Mouse (Mus musculus): ENCODE results near the gene Emid1. TPM values are rescaled to one million over a fixed set of nuclear protein-coding genes. Genes with fewer than 3 reads are reported as not detected.
"Not testable (repeated sequence)": the region's sequence is repeated elsewhere in the genome, so short reads cannot be mapped to it uniquely, and the experiment has no call there.

Gene Emid1
- polyA plus RNA-seq, 1 experiment from 2014 or later, result 13.0 TPM

- Histone ChIP-seq H3K4me2 (ENCODE audit: low read length) (peak overlapping the region; percentile 85), H3K4me1 (ENCODE audit: control insufficient read depth, insufficient read depth, low read length) (peaks cover 24% of the 10 kb centered on the region), H3K4me3 (ENCODE audit: low read depth, low read length) (peak overlapping the region; percentile 88), H3K27me3 (replicated peaks; ENCODE audit: control insufficient read depth, insufficient read depth, low read length) (no peaks in the 10 kb centered on the region), H3K9ac (ENCODE audit: low read length) (peak overlapping the region; percentile 89), H3K9me3 (replicated peaks; ENCODE audit: control insufficient read depth, low read length) (no peaks in the 10 kb centered on the region), H3K36me3 (ENCODE audit: control insufficient read depth, insufficient read depth, low read length) (0 out of 2 replicates have a peak, but pooled peaks cover 4% of the 10 kb centered on the region), H3K27ac (ENCODE audit: low read depth, low read length) (peak overlapping the region; percentile 97)
- under 1% methylated on average over 44 of the region's 44 CpGs for WGBS
- ATAC-seq (0 out of 2 replicates have a peak, but pooled peaks have one; percentile 1), DNase-seq (ENCODE audit: low spot score) (peak; percentile 22)
Observed at GRCm38 (mm10) chr11:5098035-5098735, 53.9 kb downstream of the Emid1 start.

DNA sequence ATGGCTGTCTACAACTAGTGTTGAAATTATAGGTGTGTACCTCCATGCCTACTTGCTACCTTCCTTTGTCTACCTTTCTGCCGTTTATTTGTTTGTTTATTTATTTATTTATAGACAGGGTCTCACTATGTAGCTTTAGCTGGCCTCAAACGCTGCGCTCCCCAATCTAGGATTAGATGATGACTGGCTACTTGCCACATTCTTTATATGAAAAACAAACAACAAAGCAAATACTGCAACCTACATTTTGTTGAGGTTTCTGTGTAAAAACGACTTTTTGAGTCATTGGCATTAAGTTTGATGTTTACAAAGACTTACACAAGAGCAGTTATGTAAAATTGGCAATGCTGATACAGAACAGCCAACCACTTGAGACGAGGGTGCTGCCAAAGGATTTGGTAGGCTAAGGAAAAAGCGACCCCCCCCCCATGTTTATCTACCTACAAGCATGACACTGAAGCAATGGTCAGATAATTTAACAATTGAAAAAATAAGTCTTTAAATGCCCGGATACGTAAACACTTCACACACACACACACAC is 55.5 kb downstream of the Emid1 start:
- Histone ChIP-seq H3K4me2 (ENCODE audit: low read length) (peak overlapping the region; percentile 85), H3K27ac (ENCODE audit: low read depth, low read length) (no peak overlapping the region), H3K9ac (ENCODE audit: low read length) (peak overlapping the region; percentile 89; the same call in 1 of the 2 replicates), H3K27me3 (replicated peaks; ENCODE audit: control insufficient read depth, insufficient read depth, low read length) (no peaks in the 10 kb centered on the region), H3K9me3 (replicated peaks; ENCODE audit: control insufficient read depth, low read length) (no peaks in the 10 kb centered on the region), H3K4me1 (ENCODE audit: control insufficient read depth, insufficient read depth, low read length) (peaks cover 24% of the 10 kb centered on the region), H3K36me3 (ENCODE audit: control insufficient read depth, insufficient read depth, low read length) (peaks cover 14% of the 10 kb centered on the region), H3K4me3 (ENCODE audit: low read depth, low read length) (peak overlapping the region; percentile 88; the same call in 1 of the 2 replicates)
- ATAC-seq (no peak), DNase-seq (ENCODE audit: low spot score) (no peak)
- WGBS, result 66% methylated on average over 8 of the region's 8 CpGs

DNA sequence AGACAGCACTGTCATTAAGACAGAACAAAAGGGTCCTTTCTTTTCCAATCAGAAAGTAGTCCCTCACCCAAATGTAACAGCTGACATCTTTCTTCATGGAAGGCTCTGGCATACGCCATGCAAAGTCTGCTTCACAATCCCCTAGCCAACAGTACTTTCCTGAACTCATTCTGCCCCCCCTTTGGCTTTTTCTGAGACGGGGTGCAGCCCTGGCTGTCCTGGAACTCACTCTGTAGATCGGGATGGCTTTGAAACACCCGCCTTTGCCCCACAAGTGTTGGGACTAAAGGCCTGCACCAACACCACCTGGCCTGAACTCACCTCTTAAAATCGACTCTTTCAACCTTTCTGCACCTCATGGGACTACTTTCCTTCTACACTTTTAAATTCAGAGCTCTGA is 56.2 kb downstream of the Emid1 start:
- peaks cover 20% of the 10 kb centered on the region for H3K36me3 ChIP-seq (ENCODE audit: control insufficient read depth, insufficient read depth, low read length)
- no peak overlapping the region for H3K27ac ChIP-seq (ENCODE audit: low read depth, low read length)
- H3K9ac ChIP-seq (ENCODE audit: low read length), result no peak overlapping the region
- H3K4me2 ChIP-seq (ENCODE audit: low read length), result no peak overlapping the region
- DNase-seq (ENCODE audit: low spot score), result no peak
- H3K27me3 ChIP-seq (replicated peaks; ENCODE audit: control insufficient read depth, insufficient read depth, low read length), result no peaks in the 10 kb centered on the region
- peaks cover 21% of the 10 kb centered on the region for H3K4me1 ChIP-seq (ENCODE audit: control insufficient read depth, insufficient read depth, low read length)
- ATAC-seq, result no peak
- H3K9me3 ChIP-seq (replicated peaks; ENCODE audit: control insufficient read depth, low read length), result no peaks in the 10 kb centered on the region
- no peak overlapping the region for H3K4me3 ChIP-seq (ENCODE audit: low read depth, low read length)
- 68% methylated on average over 5 of the region's 5 CpGs for WGBS

GRCm38 (mm10) chr11:5091706-5092105 is 60.4 kb downstream of the Emid1 start:
- 46% methylated on average over 2 of the region's 2 CpGs for WGBS
- H3K36me3 ChIP-seq (ENCODE audit: control insufficient read depth, insufficient read depth, low read length), result peaks cover 59% of the 10 kb centered on the region
- no peak overlapping the region for H3K27ac ChIP-seq (ENCODE audit: low read depth, low read length)

DNA sequence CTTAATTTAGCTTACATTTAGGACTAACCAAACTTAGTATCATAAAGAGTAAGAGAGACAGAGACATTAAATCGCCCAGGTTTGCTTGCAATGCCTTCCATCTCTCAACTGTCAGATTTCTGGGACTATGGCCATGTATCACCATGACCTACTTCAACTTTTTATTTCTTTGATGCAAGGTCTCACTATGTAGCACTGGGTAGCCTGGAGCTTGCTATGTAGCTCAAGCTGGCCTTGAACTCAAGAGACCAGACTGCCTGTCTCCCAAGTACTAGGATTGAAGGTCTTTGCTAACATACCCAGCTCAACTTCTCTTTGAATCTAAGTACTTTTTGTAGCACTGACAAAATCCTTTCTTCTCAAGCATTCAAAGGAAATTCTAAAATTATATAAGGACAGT is 62.9 kb downstream of the Emid1 start:
- no peak overlapping the region for H3K27ac ChIP-seq (ENCODE audit: low read depth, low read length)
- H3K4me3 ChIP-seq (ENCODE audit: low read depth, low read length), result no peak overlapping the region
- ATAC-seq (no peak), DNase-seq (ENCODE audit: low spot score) (no peak)
- no peak overlapping the region for H3K4me2 ChIP-seq (ENCODE audit: low read length)
- H3K9me3 ChIP-seq (replicated peaks; ENCODE audit: control insufficient read depth, low read length), result no peaks in the 10 kb centered on the region
- no peaks in the 10 kb centered on the region for H3K4me1 ChIP-seq (ENCODE audit: control insufficient read depth, insufficient read depth, low read length)
- peaks cover 85% of the 10 kb centered on the region for H3K36me3 ChIP-seq (ENCODE audit: control insufficient read depth, insufficient read depth, low read length)
- no peak overlapping the region for H3K9ac ChIP-seq (ENCODE audit: low read length)
- WGBS, result 92% methylated on average over 1 of the region's 1 CpGs
- no peaks in the 10 kb centered on the region for H3K27me3 ChIP-seq (replicated peaks; ENCODE audit: control insufficient read depth, insufficient read depth, low read length)

More at GRCm38 (mm10) chr11:5091706-5092105, 60.4 kb downstream of the Emid1 start:
- Histone ChIP-seq H3K4me1 (ENCODE audit: control insufficient read depth, insufficient read depth, low read length) (peaks cover 5% of the 10 kb centered on the region), H3K9me3 (replicated peaks; ENCODE audit: control insufficient read depth, low read length) (no peaks in the 10 kb centered on the region), H3K27me3 (replicated peaks; ENCODE audit: control insufficient read depth, insufficient read depth, low read length) (no peaks in the 10 kb centered on the region), H3K4me2 (ENCODE audit: low read length) (no peak overlapping the region), H3K4me3 (ENCODE audit: low read depth, low read length) (no peak overlapping the region), H3K9ac (ENCODE audit: low read length) (no peak overlapping the region)
- DNase-seq (ENCODE audit: low spot score), result no peak
- ATAC-seq, result no peak

DNA sequence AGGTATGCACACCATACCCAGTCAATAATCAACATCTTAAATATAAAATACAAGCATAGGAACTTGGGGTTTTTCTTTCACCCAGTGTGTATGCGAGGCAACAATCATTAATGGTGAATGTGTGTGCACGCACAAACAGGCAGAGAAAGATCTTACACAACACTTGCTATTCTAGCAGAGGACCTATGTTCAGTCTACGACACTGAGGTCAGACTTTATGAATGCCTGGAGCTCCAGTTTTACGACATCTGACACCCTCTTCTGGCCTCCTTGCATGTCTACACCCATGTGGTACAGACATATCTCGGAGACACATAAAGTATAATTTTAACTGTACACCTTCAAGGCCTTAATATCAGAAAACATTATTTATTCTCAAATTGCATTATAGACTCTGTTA is 75.2 kb downstream of the Emid1 start:
- 89% methylated on average over 4 of the region's 5 CpGs for WGBS
- not testable (repeated sequence) for H3K9ac ChIP-seq (ENCODE audit: low read length); H3K9me3 ChIP-seq (replicated peaks; ENCODE audit: control insufficient read depth, low read length); H3K27ac ChIP-seq (ENCODE audit: low read depth, low read length); ATAC-seq; DNase-seq (ENCODE audit: low spot score); H3K4me2 ChIP-seq (ENCODE audit: low read length); H3K4me1 ChIP-seq (ENCODE audit: control insufficient read depth, insufficient read depth, low read length); H3K27me3 ChIP-seq (replicated peaks; ENCODE audit: control insufficient read depth, insufficient read depth, low read length); H3K4me3 ChIP-seq (ENCODE audit: low read depth, low read length)
- peaks cover 79% of the 10 kb centered on the region for H3K36me3 ChIP-seq (ENCODE audit: control insufficient read depth, insufficient read depth, low read length)

- Histone ChIP-seq H3K9me3 (replicated peaks; ENCODE audit: control insufficient read depth, low read length) (no peaks in the 10 kb centered on the region), H3K9ac (ENCODE audit: low read length) (no peak overlapping the region), H3K27ac (ENCODE audit: low read depth, low read length) (no peak overlapping the region), H3K4me2 (ENCODE audit: low read length) (no peak overlapping the region), H3K36me3 (ENCODE audit: control insufficient read depth, insufficient read depth, low read length) (peaks cover 83% of the 10 kb centered on the region), H3K4me3 (ENCODE audit: low read depth, low read length) (no peak overlapping the region), H3K27me3 (replicated peaks; ENCODE audit: control insufficient read depth, insufficient read depth, low read length) (no peaks in the 10 kb centered on the region), H3K4me1 (ENCODE audit: control insufficient read depth, insufficient read depth, low read length) (no peaks in the 10 kb centered on the region)
- ATAC-seq (no peak), DNase-seq (ENCODE audit: low spot score) (no peak)
Observed at GRCm38 (mm10) chr11:5075760-5076159, 76.3 kb downstream of the Emid1 start.

DNA sequence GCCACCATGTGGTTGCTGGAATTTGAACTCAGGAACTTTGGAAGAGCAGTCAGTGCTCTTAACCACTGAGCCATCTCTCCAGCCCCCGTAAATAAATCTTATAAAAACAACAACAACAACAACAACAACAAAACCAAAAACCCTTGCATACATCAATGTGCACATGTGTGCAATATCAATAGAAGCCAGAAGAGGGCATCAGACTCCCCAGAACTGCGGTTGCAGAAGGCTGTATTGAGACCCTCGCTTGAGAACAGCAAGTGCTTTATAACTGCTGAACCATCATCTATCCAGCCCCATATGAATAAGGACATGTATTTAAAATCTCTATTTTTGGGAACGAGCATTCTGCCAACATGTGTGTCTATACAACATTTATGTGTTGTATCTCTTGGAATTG is 77.2 kb downstream of the Emid1 start:
- Histone ChIP-seq H3K9ac (ENCODE audit: low read length) (no peak overlapping the region), H3K4me2 (ENCODE audit: low read length) (no peak overlapping the region), H3K27me3 (replicated peaks; ENCODE audit: control insufficient read depth, insufficient read depth, low read length) (no peaks in the 10 kb centered on the region), H3K27ac (ENCODE audit: low read depth, low read length) (no peak overlapping the region), H3K36me3 (ENCODE audit: control insufficient read depth, insufficient read depth, low read length) (peaks cover 83% of the 10 kb centered on the region), H3K9me3 (replicated peaks; ENCODE audit: control insufficient read depth, low read length) (no peaks in the 10 kb centered on the region), H3K4me3 (ENCODE audit: low read depth, low read length) (no peak overlapping the region), H3K4me1 (ENCODE audit: control insufficient read depth, insufficient read depth, low read length) (no peaks in the 10 kb centered on the region)
- DNase-seq (ENCODE audit: low spot score) (peak; percentile 68), ATAC-seq (0 out of 2 replicates have a peak, but pooled peaks have one; percentile 44)
- WGBS, result 70% methylated on average over 4 of the region's 4 CpGs
